In genomic region chr19:19535131-19535530, GRCm38 (mm10) we compare ENCODE assay signal across 15 mouse cellular contexts.
"Had no signal": no experiment of that assay in that cellular context is flagged by ENCODE, and none has a peak within 500 bp of the region (broad histone marks: within the 10 kb centered on the region; RNA-seq: fewer than 3 reads in every experiment).

No protein-coding gene starts in this region.

- ATAC-seq: lung, postnatal 0 days had no signal

- H3K4me1 ChIP-seq: kidney, embryonic 15.5 days; limb, embryonic 10.5 days; liver, embryonic 15.5 days; neural tube, embryonic 12.5 days; stomach, embryonic 15.5 days had no signal

- H3K27me3 ChIP-seq: kidney, embryonic 15.5 days; liver, embryonic 15.5 days; neural tube, embryonic 12.5 days; stomach, embryonic 15.5 days had no signal

- H3K4me2 ChIP-seq: kidney, embryonic 15.5 days; liver, embryonic 11.5 days; liver, embryonic 15.5 days; neural tube, embryonic 12.5 days; stomach, embryonic 15.5 days had no signal

- H3K4me3 ChIP-seq: kidney, embryonic 15.5 days; left cerebral cortex, adult 2 months; limb, embryonic 10.5 days; liver, embryonic 15.5 days; neural tube, embryonic 12.5 days; stomach, embryonic 15.5 days had no signal

- H3K9ac ChIP-seq: kidney, embryonic 15.5 days; liver, embryonic 15.5 days; neural tube, embryonic 12.5 days; stomach, embryonic 15.5 days had no signal

- H3K27ac ChIP-seq: kidney, embryonic 15.5 days; left cerebral cortex, adult 2 months; limb, embryonic 10.5 days; liver, embryonic 15.5 days; neural tube, embryonic 12.5 days; stomach, embryonic 15.5 days had no signal

- H3K36me3 ChIP-seq: kidney, embryonic 15.5 days; limb, embryonic 10.5 days; liver, embryonic 15.5 days; neural tube, embryonic 12.5 days; stomach, embryonic 15.5 days had no signal

- DNase-seq: kidney, postnatal 14 days; lung, adult 2 months; lung, postnatal 36 days; midbrain, embryonic 14.5 days; right cerebral cortex, postnatal 14 days; thymus, adult 2 months; thymus, postnatal 25 days had no signal

- H3K9me3 ChIP-seq: kidney, embryonic 15.5 days; limb, embryonic 10.5 days; liver, embryonic 15.5 days; neural tube, embryonic 12.5 days; stomach, embryonic 15.5 days had no signal
